Mouse (Mus musculus): ENCODE results near the gene Ddr1. TPM values are rescaled to one million over a fixed set of nuclear protein-coding genes. Genes with fewer than 3 reads are reported as not detected.
A peak's percentile ranks its signal among the peaks of the same experiment; 100 is the strongest.

Ddr1 gene
- polyA plus RNA-seq, 1 experiment from 2014 or later, result 65.8 TPM

DNA sequence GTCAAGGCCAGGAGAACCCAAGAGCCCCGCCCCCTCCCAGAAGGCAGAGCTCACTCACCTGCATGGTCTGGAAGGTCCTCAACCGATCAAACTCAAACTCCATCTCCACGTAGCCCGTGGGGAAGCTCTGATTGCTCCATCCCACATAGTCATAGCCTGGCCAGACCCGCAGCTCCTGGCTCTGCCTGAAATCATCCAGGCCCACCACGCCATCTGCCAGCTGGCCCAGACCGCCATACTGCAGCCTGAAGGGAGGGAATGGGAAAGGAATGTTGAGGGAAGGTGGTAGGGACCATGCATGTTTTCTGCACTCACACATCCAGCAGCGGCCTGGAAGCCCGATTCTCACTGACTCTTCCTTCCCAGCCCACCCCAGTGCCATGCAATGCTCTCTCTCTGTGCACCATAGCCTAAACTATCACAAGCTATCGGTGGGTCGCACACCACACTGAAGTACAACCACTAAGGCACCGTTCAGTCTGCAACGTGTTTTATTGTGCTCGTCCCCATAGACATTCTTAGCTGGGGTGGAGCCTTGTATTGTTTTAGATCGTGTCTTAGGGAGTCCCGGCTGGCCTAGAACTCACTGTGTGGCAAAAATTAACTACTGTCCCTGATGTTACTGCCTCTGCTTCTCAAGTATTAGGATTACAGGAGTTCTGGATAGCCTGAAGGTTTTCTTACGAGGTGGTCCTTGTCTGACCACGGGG is 14.3 kb downstream of the Ddr1 start:
- no peaks in the 10 kb centered on the region for H3K27me3 ChIP-seq
- WGBS, result 89% methylated on average over 18 of the region's 18 CpGs
- no peak overlapping the region for H3K4me3 ChIP-seq
- no peak for ATAC-seq (ENCODE audit: insufficient number of reproducible peaks, insufficient read depth, low FRiP score, low TSS enrichment, low read depth)
- no peaks in the 10 kb centered on the region for H3K4me1 ChIP-seq
- no peak overlapping the region for H3K27ac ChIP-seq
- H3K36me3 ChIP-seq, result peaks cover 90% of the 10 kb centered on the region
- H3K9ac ChIP-seq, result no peak overlapping the region
- no peak overlapping the region for H3K4me2 ChIP-seq
- H3K9me3 ChIP-seq, result no peaks in the 10 kb centered on the region

DNA sequence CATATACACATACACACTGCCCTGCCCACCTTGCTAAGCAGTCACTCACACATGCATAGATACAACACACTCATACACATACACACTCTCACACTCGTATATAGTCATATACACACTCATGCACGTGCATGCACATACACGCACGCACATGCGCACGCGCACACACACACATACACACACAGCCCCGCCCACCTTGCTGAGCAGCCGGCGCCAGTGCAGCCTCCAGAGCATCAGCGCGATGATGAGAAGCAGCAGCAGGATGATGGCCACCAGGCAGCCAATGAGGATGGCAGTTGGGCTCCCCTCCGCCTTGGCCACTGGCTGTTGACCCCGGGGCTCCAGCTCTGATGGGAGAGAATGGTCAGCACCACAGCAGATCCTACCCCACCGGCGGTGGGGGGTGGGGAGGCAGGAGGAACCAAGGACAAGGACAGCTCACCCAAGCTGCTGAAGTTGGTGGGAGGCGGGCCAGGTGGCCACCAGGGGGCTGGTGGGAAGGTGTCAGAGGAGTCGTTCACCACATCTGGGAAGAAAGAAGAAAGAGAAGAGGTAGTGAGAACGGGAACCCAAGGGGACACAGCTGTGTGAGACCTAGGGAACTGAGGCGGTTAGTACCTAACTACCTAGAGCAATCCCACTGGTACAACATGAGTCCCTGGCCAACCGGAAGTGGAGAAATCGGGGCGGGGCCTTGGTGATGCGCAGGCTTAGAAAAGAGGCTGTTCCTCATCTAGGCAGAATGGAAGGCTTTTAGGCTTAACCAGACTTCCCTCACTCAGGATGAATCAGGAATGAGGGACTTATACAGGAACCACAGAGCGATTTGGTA is 15.9 kb downstream of the Ddr1 start:
- no peaks in the 10 kb centered on the region for H3K4me1 ChIP-seq
- H3K4me3 ChIP-seq, result no peak overlapping the region
- no peaks in the 10 kb centered on the region for H3K9me3 ChIP-seq
- no peak overlapping the region for H3K9ac ChIP-seq
- 90% methylated on average over 25 of the region's 25 CpGs for WGBS
- no peaks in the 10 kb centered on the region for H3K27me3 ChIP-seq
- no peak overlapping the region for H3K4me2 ChIP-seq
- no peak for ATAC-seq (ENCODE audit: insufficient number of reproducible peaks, insufficient read depth, low FRiP score, low TSS enrichment, low read depth)
- H3K36me3 ChIP-seq, result peaks cover 99% of the 10 kb centered on the region
- no peak overlapping the region for H3K27ac ChIP-seq

DNA sequence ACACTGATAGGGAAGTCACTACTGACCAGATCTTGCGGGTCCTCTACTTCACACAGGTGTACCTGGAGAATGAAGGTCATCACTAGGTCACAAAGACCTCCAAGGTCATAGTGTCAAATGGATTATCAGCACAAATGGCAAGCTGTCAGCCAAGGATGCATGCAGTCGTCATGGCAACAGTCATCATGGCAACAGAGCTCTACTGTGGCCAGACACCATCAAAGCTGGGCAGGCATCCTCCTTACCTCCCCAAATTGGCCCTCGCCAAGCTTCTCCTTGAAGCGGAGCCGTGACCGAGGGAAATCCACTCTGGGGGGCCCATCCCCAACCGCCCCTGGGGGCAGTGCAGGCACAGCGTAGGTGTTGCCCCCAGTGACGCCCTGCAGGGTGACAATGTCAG is 19.4 kb downstream of the Ddr1 start:
- no peak overlapping the region for H3K27ac ChIP-seq
- H3K9ac ChIP-seq, result no peak overlapping the region
- peaks cover 94% of the 10 kb centered on the region for H3K36me3 ChIP-seq
- H3K27me3 ChIP-seq, result no peaks in the 10 kb centered on the region
- no peaks in the 10 kb centered on the region for H3K4me1 ChIP-seq
- no peak for ATAC-seq (ENCODE audit: insufficient number of reproducible peaks, insufficient read depth, low FRiP score, low TSS enrichment, low read depth)
- H3K4me2 ChIP-seq, result no peak overlapping the region
- WGBS, result 80% methylated on average over 9 of the region's 9 CpGs
- H3K4me3 ChIP-seq, result no peak overlapping the region
- H3K9me3 ChIP-seq, result no peaks in the 10 kb centered on the region

GRCm38 (mm10) chr17:35681986-35682385 is 22.4 kb downstream of the Ddr1 start:
- no peak for ATAC-seq (ENCODE audit: insufficient number of reproducible peaks, insufficient read depth, low FRiP score, low TSS enrichment, low read depth)
- no peak overlapping the region for H3K4me2 ChIP-seq

DNA sequence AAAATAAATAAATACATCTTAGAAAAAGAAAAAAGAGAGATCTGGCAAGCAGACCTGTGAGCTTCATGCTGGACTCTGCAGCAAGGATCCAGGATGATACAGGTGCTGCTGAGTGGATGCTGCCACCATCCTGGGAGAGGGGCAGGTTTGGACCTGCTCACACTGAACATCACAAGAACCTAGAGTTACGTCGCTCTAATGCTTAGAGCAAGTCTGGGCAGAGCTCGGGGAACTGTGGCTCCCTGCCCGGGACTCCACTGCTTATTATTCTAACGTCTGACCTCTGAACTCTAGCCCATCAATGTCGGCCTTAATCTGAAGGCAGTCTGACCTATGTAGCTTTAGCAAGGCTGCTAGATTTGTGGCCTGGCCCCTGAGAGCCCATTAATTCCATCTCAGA is 23.8 kb downstream of the Ddr1 start:
- no peaks in the 10 kb centered on the region for H3K27me3 ChIP-seq
- WGBS, result 31% methylated on average over 6 of the region's 6 CpGs

More at GRCm38 (mm10) chr17:35681986-35682385, 22.4 kb downstream of the Ddr1 start:
- H3K27ac ChIP-seq, result no peak overlapping the region
- H3K4me3 ChIP-seq, result no peak overlapping the region
- no peaks in the 10 kb centered on the region for H3K4me1 ChIP-seq
- H3K9me3 ChIP-seq, result no peaks in the 10 kb centered on the region
- peaks cover 63% of the 10 kb centered on the region for H3K36me3 ChIP-seq
- H3K9ac ChIP-seq, result no peak overlapping the region
- WGBS, result 85% methylated on average over 13 of the region's 13 CpGs
- no peaks in the 10 kb centered on the region for H3K27me3 ChIP-seq

GRCm38 (mm10) chr17:35673416-35674035 is 30.9 kb downstream of the Ddr1 start, which contains the start of gene Gtf2h4:
Gene Gtf2h4 (minus strand): TSS chr17:35673739.
- peaks cover 30% of the 10 kb centered on the region for H3K36me3 ChIP-seq
- peak within 1 kb of the TSS; percentile 82 for H3K4me2 ChIP-seq
- no peak within 1 kb of the TSS for H3K27ac ChIP-seq
- H3K27me3 ChIP-seq, result no peaks in the 10 kb centered on the region
- H3K9me3 ChIP-seq, result no peaks in the 10 kb centered on the region
- H3K4me1 ChIP-seq, result peaks cover 9% of the 10 kb centered on the region
- peak; percentile 91 for ATAC-seq (ENCODE audit: insufficient number of reproducible peaks, insufficient read depth, low FRiP score, low TSS enrichment, low read depth)
- H3K4me3 ChIP-seq, result peak within 1 kb of the TSS; percentile 80
- 2% methylated on average over 23 of the region's 23 CpGs for WGBS
- peak within 1 kb of the TSS; percentile 91 for H3K9ac ChIP-seq

More for the DNA sequence above, 23.8 kb downstream of the Ddr1 start:
- H3K9ac ChIP-seq, result no peak overlapping the region
- H3K4me2 ChIP-seq, result no peak overlapping the region
- no peaks in the 10 kb centered on the region for H3K4me1 ChIP-seq
- ATAC-seq (ENCODE audit: insufficient number of reproducible peaks, insufficient read depth, low FRiP score, low TSS enrichment, low read depth), result no peak
- no peaks in the 10 kb centered on the region for H3K9me3 ChIP-seq
- H3K4me3 ChIP-seq, result no peak overlapping the region
- H3K27ac ChIP-seq, result no peak overlapping the region
- H3K36me3 ChIP-seq, result peaks cover 49% of the 10 kb centered on the region

DNA sequence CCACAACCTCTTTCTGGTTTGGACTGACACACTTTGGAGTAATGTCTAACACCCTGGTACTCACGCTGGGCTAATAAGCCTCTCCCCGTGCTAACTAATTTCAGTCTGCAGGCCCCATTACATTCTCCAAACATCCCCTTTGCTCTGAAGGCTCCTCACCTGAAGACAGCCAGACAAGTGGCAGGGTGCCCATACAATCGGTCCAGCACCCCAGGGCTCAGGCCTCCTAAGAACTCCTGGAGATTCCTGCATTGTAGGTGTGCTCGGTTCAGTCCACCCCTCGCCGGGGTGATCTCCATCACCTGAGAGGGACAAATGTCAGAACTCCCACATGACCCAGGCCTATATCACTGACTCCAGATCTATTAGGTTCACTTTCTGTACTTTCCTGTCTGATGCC is 31.9 kb downstream of the Ddr1 start:
- WGBS, result 92% methylated on average over 6 of the region's 6 CpGs
- Histone ChIP-seq H3K27ac (no peak overlapping the region), H3K4me3 (peak overlapping the region; percentile 80; the same call in 1 of the 2 replicates), H3K9ac (peak overlapping the region; percentile 91), H3K4me2 (peak overlapping the region; percentile 82), H3K9me3 (no peaks in the 10 kb centered on the region), H3K36me3 (peaks cover 30% of the 10 kb centered on the region), H3K4me1 (peaks cover 13% of the 10 kb centered on the region), H3K27me3 (no peaks in the 10 kb centered on the region)
- no peak for ATAC-seq (ENCODE audit: insufficient number of reproducible peaks, insufficient read depth, low FRiP score, low TSS enrichment, low read depth)

- H3K36me3 ChIP-seq, result peaks cover 30% of the 10 kb centered on the region
- peaks cover 14% of the 10 kb centered on the region for H3K4me1 ChIP-seq
- no peak overlapping the region for H3K4me3 ChIP-seq
- no peaks in the 10 kb centered on the region for H3K27me3 ChIP-seq
- no peak overlapping the region for H3K9ac ChIP-seq
- H3K4me2 ChIP-seq, result no peak overlapping the region
- 92% methylated on average over 6 of the region's 6 CpGs for WGBS
- no peak overlapping the region for H3K27ac ChIP-seq
- ATAC-seq (ENCODE audit: insufficient number of reproducible peaks, insufficient read depth, low FRiP score, low TSS enrichment, low read depth), result no peak
- H3K9me3 ChIP-seq, result no peaks in the 10 kb centered on the region
These were observed 32.6 kb downstream of the Ddr1 start for GRCm38 (mm10) chr17:35671846-35672245.

GRCm38 (mm10) chr17:35669731-35670130 is 34.7 kb downstream of the Ddr1 start:
- H3K4me1 ChIP-seq, result peaks cover 23% of the 10 kb centered on the region
- H3K4me2 ChIP-seq, result no peak overlapping the region
- H3K4me3 ChIP-seq, result no peak overlapping the region
- WGBS, result 93% methylated on average over 9 of the region's 9 CpGs
- no peak overlapping the region for H3K27ac ChIP-seq
- no peak overlapping the region for H3K9ac ChIP-seq
- H3K36me3 ChIP-seq, result peaks cover 34% of the 10 kb centered on the region
- H3K9me3 ChIP-seq, result no peaks in the 10 kb centered on the region
- no peak for ATAC-seq (ENCODE audit: insufficient number of reproducible peaks, insufficient read depth, low FRiP score, low TSS enrichment, low read depth)
- H3K27me3 ChIP-seq, result no peaks in the 10 kb centered on the region

DNA sequence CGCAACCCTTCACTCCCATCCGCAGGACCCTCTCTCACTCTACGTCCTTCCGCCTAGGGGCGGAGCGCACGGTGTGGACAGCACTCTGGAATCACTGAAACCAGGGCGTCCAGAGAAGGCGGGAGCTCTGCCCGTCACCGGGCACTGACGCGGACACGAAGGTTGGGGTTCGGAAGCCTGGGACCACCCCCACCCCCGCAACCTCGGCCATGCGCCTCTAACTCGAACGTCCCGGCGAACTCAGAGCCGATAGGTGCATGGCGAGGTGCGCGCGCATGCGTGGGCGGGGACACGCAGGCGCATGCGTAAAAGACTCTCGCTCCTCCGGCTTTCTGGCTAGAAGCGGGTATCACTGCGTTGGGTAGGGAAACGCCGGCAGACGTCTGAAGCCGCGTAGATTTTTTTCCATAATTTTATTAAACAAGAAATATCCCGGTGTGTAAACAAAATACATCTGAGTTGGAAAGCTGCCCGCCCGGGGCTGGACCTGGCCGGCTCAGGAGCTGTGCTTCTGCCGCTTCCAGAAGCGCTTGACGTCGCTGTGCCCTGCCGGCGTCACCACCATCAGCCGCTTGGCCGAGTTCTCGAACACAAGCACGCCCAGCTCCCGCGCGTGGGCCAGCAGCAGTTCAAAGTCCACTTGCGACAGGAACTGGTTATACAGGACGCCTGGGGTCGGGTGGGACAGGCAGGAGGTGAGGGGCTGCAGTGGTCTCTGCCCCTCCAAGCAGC is 36.9 kb downstream of the Ddr1 start, which contains the start of gene Vars2:
TSS of gene Vars2 (minus strand) at position 259 of the 732 bp plus-strand sequence.
- peaks cover 16% of the 10 kb centered on the region for H3K4me1 ChIP-seq
- peak within 1 kb of the TSS; percentile 74 for H3K4me3 ChIP-seq
- peak within 1 kb of the TSS; percentile 85 for H3K27ac ChIP-seq
- H3K9ac ChIP-seq, result peak within 1 kb of the TSS; percentile 86
- no peaks in the 10 kb centered on the region for H3K27me3 ChIP-seq
- peaks cover 54% of the 10 kb centered on the region for H3K36me3 ChIP-seq
- peak within 1 kb of the TSS; percentile 84 for H3K4me2 ChIP-seq
- ATAC-seq (ENCODE audit: insufficient number of reproducible peaks, insufficient read depth, low FRiP score, low TSS enrichment, low read depth), result peak; percentile 81
- under 1% methylated on average over 61 of the region's 61 CpGs for WGBS
- H3K9me3 ChIP-seq, result no peaks in the 10 kb centered on the region

GRCm38 (mm10) chr17:35666851-35667256 is 37.6 kb downstream of the Ddr1 start:
- Histone ChIP-seq H3K4me2 (peak overlapping the region; percentile 84), H3K9me3 (no peaks in the 10 kb centered on the region), H3K27ac (peak overlapping the region; percentile 85), H3K4me1 (peaks cover 14% of the 10 kb centered on the region), H3K27me3 (no peaks in the 10 kb centered on the region), H3K36me3 (peaks cover 55% of the 10 kb centered on the region), H3K4me3 (peak overlapping the region; percentile 74), H3K9ac (peak overlapping the region; percentile 86)
- 6% methylated on average over 13 of the region's 13 CpGs for WGBS
- peak; percentile 33 for ATAC-seq (ENCODE audit: insufficient number of reproducible peaks, insufficient read depth, low FRiP score, low TSS enrichment, low read depth)

All from embryonic facial prominence, embryonic 13.5 days (tissue).